Mouse (Mus musculus): ENCODE results near the gene Lrrtm1.

The Lrrtm1 gene

DNA sequence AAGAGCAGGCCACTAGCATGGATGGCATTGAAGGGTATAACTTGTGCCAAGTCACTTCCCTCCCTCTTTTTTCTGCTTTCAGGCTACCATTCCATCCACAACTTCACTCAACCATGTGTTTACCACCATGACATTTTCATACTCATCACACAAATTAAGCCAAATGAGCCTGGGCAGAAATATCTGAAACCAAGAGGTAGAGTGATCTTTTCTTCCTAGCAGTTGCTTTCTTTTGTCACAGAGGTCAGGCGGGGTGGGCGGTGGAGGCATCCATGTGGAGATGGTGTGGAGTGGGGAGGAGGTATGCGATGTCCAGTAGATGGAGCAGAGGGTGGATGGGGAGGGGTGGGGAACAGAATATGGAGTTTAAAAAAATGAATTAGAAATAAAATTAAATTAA lies 64.3 kb downstream of the Lrrtm1 start:
- in situ Hi-C loops (cut with MboI, MseI): no loop called here

All from T-helper 2 cell (primary cell).